Mouse (Mus musculus): ENCODE measurements at regions not wholly inside any gene's neighbourhood (a gene's known extent, or its start where the extent isn't known, plus 50 kb on each side); places are given as distances from the start of the nearest gene placed in this dataset.
A peak's percentile ranks its signal among the peaks of the same experiment; 100 is the strongest.

DNA sequence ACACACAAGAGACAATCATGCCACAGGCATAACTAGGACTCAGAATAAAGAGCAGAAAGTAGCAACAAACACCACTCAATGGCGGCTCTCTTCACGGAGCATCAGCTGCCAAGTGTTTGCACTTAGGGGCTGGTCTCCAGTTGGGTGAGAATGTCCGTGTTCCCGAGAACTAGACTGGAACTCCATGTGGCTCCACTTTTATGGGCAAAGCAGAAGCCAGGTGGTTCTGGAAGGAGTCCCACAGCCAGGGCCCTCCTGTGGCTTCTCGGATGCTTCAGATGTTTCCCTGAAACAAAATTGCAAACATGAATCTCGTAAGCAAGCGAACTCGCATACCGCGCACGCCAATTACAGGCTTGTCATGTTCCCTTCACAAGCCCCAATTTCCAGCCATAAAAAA, 113.7 kb upstream of the Mgmt start:
- Histone ChIP-seq H3K27ac (no peak overlapping the region), H3K36me3 (no peaks in the 10 kb centered on the region), H3K9ac (no peak overlapping the region), H3K4me1 (no peaks in the 10 kb centered on the region), H3K4me3 (no peak overlapping the region), H3K4me2 (replicated peaks) (no peak overlapping the region), H3K9me3 (no peaks in the 10 kb centered on the region), H3K27me3 (replicated peaks) (no peaks in the 10 kb centered on the region)
- WGBS: 90% methylated on average over 11 of the region's 11 CpGs
- ATAC-seq (ENCODE audit: low FRiP score, low read depth): no peak

DNA sequence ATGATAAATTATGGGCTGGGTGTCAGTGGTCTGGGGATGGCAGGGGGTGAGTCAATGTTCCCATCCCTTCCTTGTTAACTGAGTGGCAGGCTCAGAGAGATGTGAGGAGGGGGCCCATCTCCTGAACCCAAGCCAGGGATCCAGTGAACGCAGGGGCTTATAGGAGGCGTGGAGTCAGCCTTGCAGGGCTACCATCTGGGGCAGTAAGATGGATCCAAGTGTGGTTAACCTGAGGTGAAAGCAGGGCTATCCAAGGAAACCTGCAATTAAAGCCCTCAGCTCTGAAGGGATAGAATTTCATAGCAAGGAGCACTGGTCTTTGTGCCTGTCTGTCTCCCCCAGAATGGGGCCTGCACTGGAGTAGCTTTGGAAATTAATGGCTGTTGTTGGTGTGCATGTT, 103.3 kb upstream of the Mgmt start:
- no peaks in the 10 kb centered on the region for H3K27me3 ChIP-seq (replicated peaks)
- no peak overlapping the region for H3K4me3 ChIP-seq
- no peak overlapping the region for H3K4me2 ChIP-seq (replicated peaks)
- peaks cover 7% of the 10 kb centered on the region for H3K4me1 ChIP-seq
- no peak overlapping the region for H3K9ac ChIP-seq
- WGBS: 69% methylated on average over 2 of the region's 2 CpGs
- H3K27ac ChIP-seq: no peak overlapping the region
- H3K36me3 ChIP-seq: no peaks in the 10 kb centered on the region
- no peaks in the 10 kb centered on the region for H3K9me3 ChIP-seq
- no peak for ATAC-seq (ENCODE audit: low FRiP score, low read depth)

DNA sequence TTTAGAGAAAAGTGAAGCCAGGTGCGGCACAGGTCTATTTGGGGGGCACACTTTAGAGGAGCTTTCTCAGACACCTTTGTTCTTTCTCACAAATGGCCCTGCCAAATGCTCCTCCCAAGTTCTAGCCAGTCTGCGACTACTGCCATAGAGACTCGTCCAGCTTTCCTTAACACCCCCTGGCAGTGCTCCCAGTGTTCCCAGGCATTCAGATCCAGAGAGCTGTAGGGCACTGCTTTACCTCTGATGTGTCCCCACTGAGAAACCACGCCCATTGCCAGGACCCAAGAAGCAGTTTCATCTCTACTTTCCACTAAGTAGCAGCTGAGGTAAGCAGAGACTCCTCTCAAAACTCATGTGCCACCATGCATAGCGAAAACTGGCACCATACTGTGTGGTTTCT, 102.3 kb upstream of the Mgmt start:
- 82% methylated on average over 5 of the region's 5 CpGs for WGBS
- H3K4me3 ChIP-seq: no peak overlapping the region

DNA sequence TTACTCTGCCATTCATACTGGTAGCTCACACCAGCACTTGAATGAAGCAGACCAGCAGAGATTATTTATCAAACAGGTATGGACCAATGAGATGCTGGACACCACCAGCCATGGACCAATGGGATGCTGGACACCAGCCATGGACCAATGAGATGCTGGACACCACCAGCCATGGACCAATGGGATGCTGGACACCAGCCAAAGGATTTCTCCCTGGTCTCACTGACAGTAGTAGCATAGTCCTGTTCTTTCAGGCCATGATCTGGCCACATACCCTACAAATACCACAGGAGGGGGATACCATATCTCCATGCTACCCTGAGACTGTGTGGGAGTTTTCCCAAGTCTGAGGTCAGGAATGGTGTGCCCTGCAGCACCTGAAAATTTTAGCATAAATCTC, 98.0 kb upstream of the Mgmt start:
- no peak overlapping the region for H3K27ac ChIP-seq
- no peaks in the 10 kb centered on the region for H3K27me3 ChIP-seq (replicated peaks)
- no peak for ATAC-seq (ENCODE audit: low FRiP score, low read depth)
- no peaks in the 10 kb centered on the region for H3K9me3 ChIP-seq
- H3K9ac ChIP-seq: no peak overlapping the region
- H3K36me3 ChIP-seq: no peaks in the 10 kb centered on the region
- H3K4me2 ChIP-seq (replicated peaks): no peak overlapping the region
- peaks cover 5% of the 10 kb centered on the region; the same call in 1 of the 2 replicates for H3K4me1 ChIP-seq
- no peak overlapping the region for H3K4me3 ChIP-seq

More for the DNA sequence above, 102.3 kb upstream of the Mgmt start:
- Histone ChIP-seq H3K27ac (no peak overlapping the region), H3K36me3 (no peaks in the 10 kb centered on the region), H3K27me3 (replicated peaks) (no peaks in the 10 kb centered on the region), H3K4me2 (replicated peaks) (no peak overlapping the region), H3K9me3 (no peaks in the 10 kb centered on the region), H3K9ac (no peak overlapping the region), H3K4me1 (peaks cover 7% of the 10 kb centered on the region)
- no peak for ATAC-seq (ENCODE audit: low FRiP score, low read depth)

DNA sequence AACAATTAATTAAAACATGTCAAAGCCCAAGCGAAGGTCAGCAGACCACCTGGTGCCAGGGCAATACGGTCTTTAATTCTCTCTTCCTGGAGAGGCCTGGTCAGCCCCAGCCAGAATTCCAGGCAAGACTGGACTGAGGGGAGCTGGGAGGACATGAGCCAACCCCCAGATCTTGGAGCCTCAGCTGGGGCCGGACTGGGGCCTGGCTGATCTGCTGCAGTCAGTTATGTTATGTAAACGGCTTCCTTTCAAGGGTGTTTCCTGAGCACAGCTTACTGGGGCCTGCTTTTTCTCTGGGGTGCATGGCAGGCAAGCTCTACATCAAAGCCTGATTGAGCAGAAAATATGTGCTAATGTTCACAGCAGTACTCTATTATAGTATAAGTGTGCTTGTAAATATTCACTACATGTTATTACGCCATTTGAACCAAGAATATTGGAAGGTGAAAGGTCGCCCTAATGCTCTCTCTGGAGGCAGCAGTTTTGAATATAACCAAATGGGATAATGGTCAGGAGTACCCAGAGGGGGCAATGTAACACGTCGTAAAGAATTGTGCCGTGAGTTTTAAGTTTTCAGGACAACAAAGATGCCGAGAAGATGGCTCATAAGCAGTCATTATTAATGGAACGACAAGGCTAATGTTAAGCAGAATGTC, 96.5 kb upstream of the Mgmt start:
- no peak overlapping the region for H3K27ac ChIP-seq
- WGBS: 19% methylated on average over 11 of the region's 11 CpGs

DNA sequence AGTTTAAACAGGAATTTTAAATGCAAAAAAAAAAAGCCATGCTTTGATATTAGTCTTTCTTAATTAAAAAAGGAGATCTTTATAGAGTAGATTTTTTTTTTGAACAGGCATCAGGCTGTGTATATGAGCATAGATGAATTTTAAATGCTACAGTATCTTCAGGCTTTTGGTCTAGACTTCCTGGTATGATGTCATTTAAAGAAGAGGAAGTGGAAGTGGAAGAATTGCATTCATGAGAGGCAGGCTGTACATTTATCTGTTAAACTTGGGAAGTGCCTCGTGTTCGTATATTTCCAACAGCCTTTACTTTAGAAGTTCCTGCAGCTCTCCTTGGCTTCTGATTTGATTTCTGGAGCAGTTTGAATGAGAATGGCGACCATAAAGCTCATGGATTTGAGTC, 95.8 kb upstream of the Mgmt start:
- Histone ChIP-seq H3K4me2 (replicated peaks) (no peak overlapping the region), H3K27ac (no peak overlapping the region), H3K4me1 (peaks cover 5% of the 10 kb centered on the region; the same call in 1 of the 2 replicates), H3K27me3 (replicated peaks) (no peaks in the 10 kb centered on the region), H3K36me3 (no peaks in the 10 kb centered on the region), H3K9ac (no peak overlapping the region), H3K4me3 (no peak overlapping the region), H3K9me3 (no peaks in the 10 kb centered on the region)
- ATAC-seq (ENCODE audit: low FRiP score, low read depth): no peak
- WGBS: 78% methylated on average over 3 of the region's 3 CpGs

More for the DNA sequence above, 96.5 kb upstream of the Mgmt start:
- H3K36me3 ChIP-seq: no peaks in the 10 kb centered on the region
- no peaks in the 10 kb centered on the region for H3K9me3 ChIP-seq
- no peak for ATAC-seq (ENCODE audit: low FRiP score, low read depth)
- no peak overlapping the region for H3K4me3 ChIP-seq
- H3K9ac ChIP-seq: no peak overlapping the region
- no peaks in the 10 kb centered on the region for H3K27me3 ChIP-seq (replicated peaks)
- H3K4me1 ChIP-seq: peaks cover 5% of the 10 kb centered on the region; the same call in 1 of the 2 replicates
- H3K4me2 ChIP-seq (replicated peaks): no peak overlapping the region

DNA sequence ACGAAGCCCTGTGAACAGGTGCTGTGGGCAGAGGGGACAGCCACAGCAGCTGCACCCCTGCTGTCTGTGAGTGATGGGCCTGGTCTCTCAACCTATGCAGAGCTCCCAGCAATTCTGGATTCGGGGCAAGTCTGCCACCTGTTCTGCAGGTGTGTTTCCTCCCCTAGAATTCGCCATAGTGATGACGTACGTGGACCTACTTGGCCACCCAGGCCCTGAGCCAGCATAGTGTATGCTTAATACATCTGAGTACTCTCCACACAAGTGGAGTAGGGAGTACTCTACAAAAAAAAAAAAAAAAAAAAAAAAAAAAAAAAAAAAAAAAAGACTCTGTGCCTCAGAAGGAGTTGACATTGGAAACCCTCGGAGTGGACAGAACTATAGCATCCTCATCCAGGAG, 87.3 kb upstream of the Mgmt start:
- no peak for ATAC-seq (ENCODE audit: low FRiP score, low read depth)
- H3K4me3 ChIP-seq: no peak overlapping the region

DNA sequence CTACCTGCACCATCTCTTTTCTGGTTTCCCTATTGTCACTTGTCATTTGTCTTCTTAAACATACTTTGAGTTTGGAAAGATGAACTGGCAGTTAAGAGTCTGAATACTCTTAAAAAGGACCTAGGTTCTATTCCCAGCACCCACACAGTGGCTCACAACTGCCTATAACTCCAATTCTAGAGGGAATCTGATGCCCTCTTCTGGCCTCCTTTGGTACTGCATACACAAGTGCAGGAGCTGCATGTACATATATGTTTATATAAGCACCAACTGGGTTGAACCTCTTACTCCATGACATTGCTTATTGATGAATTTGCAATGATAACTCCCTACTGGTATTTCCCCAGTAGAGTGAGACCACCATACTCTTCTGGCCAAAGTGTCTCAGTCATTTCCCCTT, 86.4 kb upstream of the Mgmt start:
- Histone ChIP-seq H3K9me3 (0 out of 2 replicates have a peak, but pooled peaks cover 4% of the 10 kb centered on the region), H3K27me3 (replicated peaks) (no peaks in the 10 kb centered on the region), H3K36me3 (no peaks in the 10 kb centered on the region), H3K4me1 (peaks cover 4% of the 10 kb centered on the region; the same call in 1 of the 2 replicates), H3K27ac (no peak overlapping the region), H3K4me2 (replicated peaks) (no peak overlapping the region), H3K9ac (no peak overlapping the region), H3K4me3 (no peak overlapping the region)
- ATAC-seq (ENCODE audit: low FRiP score, low read depth): no peak

More for the DNA sequence above, 87.3 kb upstream of the Mgmt start:
- Histone ChIP-seq H3K4me1 (peaks cover 4% of the 10 kb centered on the region; the same call in 1 of the 2 replicates), H3K36me3 (no peaks in the 10 kb centered on the region), H3K27me3 (replicated peaks) (no peaks in the 10 kb centered on the region), H3K27ac (no peak overlapping the region), H3K9me3 (0 out of 2 replicates have a peak, but pooled peaks cover 4% of the 10 kb centered on the region), H3K9ac (no peak overlapping the region), H3K4me2 (replicated peaks) (no peak overlapping the region)
- 89% methylated on average over 6 of the region's 6 CpGs for WGBS

DNA sequence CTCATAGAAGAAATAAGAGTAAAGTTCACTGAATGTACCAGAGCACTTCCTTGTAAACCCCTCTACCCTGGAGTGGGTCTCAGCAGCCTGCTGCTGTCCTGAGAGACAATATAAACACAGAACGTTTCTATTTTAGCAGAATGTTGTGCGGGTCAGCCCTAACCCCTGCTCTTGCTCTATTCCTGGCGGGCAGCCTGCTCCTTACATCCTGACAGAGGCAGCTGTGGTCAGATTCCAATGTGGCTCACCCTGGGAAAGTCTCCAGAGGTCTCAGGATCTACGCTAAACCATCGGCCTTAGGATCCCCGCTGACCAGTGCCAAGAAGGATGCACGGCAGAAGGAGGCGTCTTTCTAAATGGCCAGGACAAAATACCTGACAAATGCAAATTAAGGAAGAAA, 84.8 kb upstream of the Mgmt start:
- Histone ChIP-seq H3K27me3 (replicated peaks) (no peaks in the 10 kb centered on the region), H3K36me3 (no peaks in the 10 kb centered on the region), H3K9ac (no peak overlapping the region), H3K4me2 (replicated peaks) (no peak overlapping the region), H3K4me3 (no peak overlapping the region), H3K9me3 (0 out of 2 replicates have a peak, but pooled peaks cover 4% of the 10 kb centered on the region), H3K4me1 (peaks cover 4% of the 10 kb centered on the region; the same call in 1 of the 2 replicates), H3K27ac (no peak overlapping the region)
- WGBS: 81% methylated on average over 8 of the region's 8 CpGs
- ATAC-seq (ENCODE audit: low FRiP score, low read depth): no peak

DNA sequence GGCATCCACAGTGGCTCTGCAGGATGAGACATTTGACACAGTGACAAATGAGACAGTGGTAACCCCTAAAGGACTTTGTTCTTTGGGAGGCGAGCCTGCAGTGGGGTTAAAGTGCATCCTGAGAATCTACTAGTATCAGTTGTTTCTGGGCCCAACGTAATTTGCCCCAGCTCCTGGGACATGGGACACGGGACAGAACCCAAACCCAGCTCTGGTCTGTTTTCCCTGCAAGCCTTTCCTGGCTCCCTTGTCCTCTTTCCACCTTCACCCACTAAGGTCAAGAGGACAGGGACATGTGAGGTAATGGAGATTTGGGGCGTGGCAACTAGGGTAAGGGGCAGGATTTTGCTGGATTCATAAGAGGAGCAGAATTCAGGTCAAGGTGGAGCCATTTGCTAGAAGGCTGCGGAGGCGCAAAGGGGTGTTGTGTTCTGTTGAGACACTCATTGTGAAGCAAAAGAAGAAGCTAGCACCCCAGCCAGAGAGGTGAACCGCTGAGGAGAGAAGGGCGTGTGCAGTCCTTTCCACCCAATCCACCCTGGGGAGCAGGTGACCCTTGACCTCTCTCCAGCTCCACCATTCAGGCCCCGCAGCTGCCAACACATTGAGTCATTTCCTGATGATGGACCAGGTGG, 80.6 kb upstream of the Mgmt start:
- no peaks in the 10 kb centered on the region for H3K36me3 ChIP-seq
- H3K27me3 ChIP-seq (replicated peaks): no peaks in the 10 kb centered on the region
- H3K27ac ChIP-seq: no peak overlapping the region
- H3K4me1 ChIP-seq: no peaks in the 10 kb centered on the region
- no peak for ATAC-seq (ENCODE audit: low FRiP score, low read depth)
- WGBS: 79% methylated on average over 9 of the region's 9 CpGs
- H3K9me3 ChIP-seq: no peaks in the 10 kb centered on the region
- H3K4me3 ChIP-seq: no peak overlapping the region
- H3K4me2 ChIP-seq (replicated peaks): no peak overlapping the region
- no peak overlapping the region for H3K9ac ChIP-seq

DNA sequence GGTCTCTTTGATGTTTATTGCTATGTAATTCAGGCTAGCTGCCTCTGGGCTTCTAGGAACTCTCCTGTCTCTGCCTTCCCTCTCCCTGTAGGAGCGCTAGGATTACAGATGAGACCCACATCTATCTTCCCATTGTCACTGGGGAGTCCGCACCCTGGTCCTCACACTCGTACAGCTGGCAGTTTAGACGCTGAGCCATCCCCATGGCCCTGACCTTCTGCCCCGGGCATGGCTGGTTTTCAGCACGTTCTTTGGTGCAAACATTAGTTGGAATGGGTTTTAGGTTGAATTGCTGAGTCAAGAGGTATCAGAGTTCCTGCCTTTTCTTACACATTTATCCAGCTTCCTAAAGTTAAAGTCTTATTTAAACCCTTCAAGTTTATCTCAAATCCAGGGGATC, 79.7 kb upstream of the Mgmt start:
- H3K4me1 ChIP-seq: no peaks in the 10 kb centered on the region
- no peak overlapping the region for H3K9ac ChIP-seq
- no peaks in the 10 kb centered on the region for H3K9me3 ChIP-seq
- 76% methylated on average over 6 of the region's 6 CpGs for WGBS
- no peak for ATAC-seq (ENCODE audit: low FRiP score, low read depth)
- no peaks in the 10 kb centered on the region for H3K27me3 ChIP-seq (replicated peaks)
- H3K36me3 ChIP-seq: no peaks in the 10 kb centered on the region
- H3K4me2 ChIP-seq (replicated peaks): no peak overlapping the region
- H3K27ac ChIP-seq: no peak overlapping the region
- H3K4me3 ChIP-seq: no peak overlapping the region

DNA sequence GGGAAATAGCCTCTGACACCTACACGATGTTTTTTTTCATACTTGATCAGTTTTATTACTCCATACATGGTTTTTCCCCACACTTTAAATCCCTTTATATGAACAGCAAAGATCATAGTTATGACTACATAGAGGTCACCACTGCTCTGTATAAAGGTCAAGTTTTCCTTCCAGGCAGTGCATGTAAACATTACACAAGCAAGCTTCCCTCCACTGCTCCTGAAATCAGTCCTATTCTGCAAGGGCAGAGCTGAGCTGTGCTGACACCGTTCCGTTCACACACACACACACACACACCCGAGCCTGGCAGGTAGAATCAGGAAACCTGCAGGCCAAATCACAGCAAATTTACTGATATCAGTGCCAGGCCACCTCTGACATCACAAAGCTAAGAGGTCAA, 74.1 kb upstream of the Mgmt start:
- no peak overlapping the region for H3K4me3 ChIP-seq
- H3K27me3 ChIP-seq (replicated peaks): no peaks in the 10 kb centered on the region
- WGBS: 72% methylated on average over 4 of the region's 4 CpGs
- 0 out of 2 replicates have a peak, but pooled peaks cover 2% of the 10 kb centered on the region for H3K4me1 ChIP-seq
- no peak for ATAC-seq (ENCODE audit: low FRiP score, low read depth)
- H3K36me3 ChIP-seq: no peaks in the 10 kb centered on the region
- H3K9ac ChIP-seq: no peak overlapping the region
- no peak overlapping the region for H3K27ac ChIP-seq
- no peak overlapping the region for H3K4me2 ChIP-seq (replicated peaks)
- H3K9me3 ChIP-seq: no peaks in the 10 kb centered on the region

DNA sequence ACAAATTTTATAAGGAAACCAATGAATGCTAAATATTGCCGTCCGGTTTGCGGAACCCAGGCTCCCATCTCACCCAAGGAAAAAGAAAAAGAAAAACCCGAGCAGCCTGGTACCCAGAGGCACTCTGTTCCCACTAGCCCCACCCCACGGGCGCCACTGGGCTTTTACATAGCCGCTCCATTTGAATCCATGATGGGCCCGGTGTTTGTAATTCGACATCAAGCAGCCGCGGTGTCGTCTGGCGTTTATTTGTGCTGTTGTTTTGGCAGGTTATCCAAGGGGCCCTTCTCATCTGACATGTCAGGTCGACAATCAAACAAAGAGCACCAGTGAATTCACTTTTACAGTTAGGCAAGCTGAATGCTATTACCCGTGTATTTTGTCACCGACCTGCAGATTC, 68.8 kb upstream of the Mgmt start:
- Histone ChIP-seq H3K36me3 (no peaks in the 10 kb centered on the region), H3K27me3 (replicated peaks) (no peaks in the 10 kb centered on the region), H3K4me3 (no peak overlapping the region), H3K9ac (no peak overlapping the region), H3K9me3 (no peaks in the 10 kb centered on the region), H3K4me2 (replicated peaks) (peak overlapping the region; percentile 42), H3K27ac (no peak overlapping the region), H3K4me1 (peaks cover 16% of the 10 kb centered on the region)
- WGBS: 17% methylated on average over 16 of the region's 16 CpGs
- no peak for ATAC-seq (ENCODE audit: low FRiP score, low read depth)
